Mouse (Mus musculus) CH12.LX (cell line): ENCODE measurements at regions not wholly inside any gene's neighbourhood (a gene's known extent, or its start where the extent isn't known, plus 50 kb on each side); places are given as distances from the start of the nearest gene placed in this dataset.

Experiments
- CTCF ChIP-seq, 2 experiments: IDR thresholded peaks in 1 of 2; conservative IDR thresholded peaks in 1 of 2; 2 replicates each; pipeline ENCODE4 v1.5.1; 2011 to 2012; ENCODE audit warnings: low read depth in 2 of 2, low read length in 2 of 2, improper control_type of control experiment in 1 of 2, inconsistent platforms in 1 of 2, mild to moderate bottlenecking in 1 of 2, moderate library complexity in 1 of 2
- MAFK ChIP-seq: IDR thresholded peaks from 2 replicates; pipeline ENCODE4 v1.6.1; 2011; ENCODE audit warnings: low read length, improper control_type of control experiment; ENCODE audit not compliant: insufficient replicate concordance
- SMC3 ChIP-seq: IDR thresholded peaks from 2 replicates; pipeline ENCODE4 v1.6.1; 2011; ENCODE audit warnings: low read depth, low read length, improper control_type of control experiment
- USF1 ChIP-seq: IDR thresholded peaks from 2 replicates; pipeline ENCODE4 v1.6.1; 2014; ENCODE audit warnings: low read depth, mild to moderate bottlenecking, inconsistent platforms, low read length, improper control_type of control experiment
- ZC3H11A ChIP-seq: IDR thresholded peaks from 2 replicates; pipeline ENCODE4 v1.6.1; 2012; ENCODE audit warnings: low read depth, mild to moderate bottlenecking, inconsistent platforms, low read length, improper control_type of control experiment

DNA sequence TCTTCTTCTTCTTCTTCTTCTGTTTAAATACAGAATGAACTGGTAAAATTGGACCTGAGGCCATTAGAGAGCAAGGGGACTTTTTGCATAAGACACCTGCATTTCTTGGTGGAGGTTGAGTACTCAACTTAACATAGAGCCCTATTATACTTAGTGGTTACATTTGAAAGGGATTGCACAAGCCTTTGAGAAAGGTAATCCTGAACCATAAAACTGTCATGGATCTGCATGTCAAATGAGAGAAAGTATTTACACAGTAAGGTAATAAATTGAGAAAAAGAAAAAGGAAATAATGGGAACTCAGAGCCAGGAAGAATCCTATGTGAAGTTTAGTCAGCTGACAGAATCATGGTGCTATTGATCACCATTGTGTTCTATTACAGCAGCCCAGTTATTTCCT, 258.1 kb upstream of the 2610001J05Rik start:
- TF ChIP-seq CTCF (conservative IDR thresholded peaks at IDR 0.05 in 1 of 2, IDR thresholded peaks at IDR 0.05 in 1 of 2; ENCODE audit: low read depth in 2 of 2, low read length in 2 of 2) (no peak), USF1 (no peak), SMC3 (no peak), MAFK (no peak), ZC3H11A (no peak)
